Mouse (Mus musculus): ENCODE measurements around the gene Lnpep. TPM values are rescaled to one million over a fixed set of nuclear protein-coding genes. Genes with fewer than 3 reads are reported as not detected.
"Not testable (repeated sequence)": the region's sequence is repeated elsewhere in the genome, so short reads cannot be mapped to it uniquely, and the experiment has no call there.

The Lnpep gene
- polyA plus RNA-seq, 1 experiment from 2014 or later, result 11.3 TPM

- no peak for ATAC-seq (replicated peaks; ENCODE audit: low FRiP score, low TSS enrichment, low read depth)
- no peak for DNase-seq (ENCODE audit: low spot score)
- H3K4me1 ChIP-seq (replicated peaks; ENCODE audit: control insufficient read depth, insufficient read depth, low read length), result no peaks in the 10 kb centered on the region
Observed at GRCm38 (mm10) chr17:17631985-17632384, 7.1 kb upstream of the Lnpep start.

GRCm38 (mm10) chr17:17628237-17628879 lies 3.5 kb upstream of the Lnpep start:
- DNase-seq (ENCODE audit: low spot score); ATAC-seq (replicated peaks; ENCODE audit: low FRiP score, low TSS enrichment, low read depth); H3K9me3 ChIP-seq (ENCODE audit: control insufficient read depth, low read length); H3K4me3 ChIP-seq (ENCODE audit: low read depth, low read length); H3K27ac ChIP-seq (ENCODE audit: low read depth); H3K36me3 ChIP-seq (ENCODE audit: control insufficient read depth, insufficient read depth, low read length); H3K4me2 ChIP-seq (ENCODE audit: low read length); H3K27me3 ChIP-seq (replicated peaks; ENCODE audit: control insufficient read depth, insufficient read depth, low read length); H3K4me1 ChIP-seq (replicated peaks; ENCODE audit: control insufficient read depth, insufficient read depth, low read length); H3K9ac ChIP-seq (ENCODE audit: low read length): not testable (repeated sequence)
- 95% methylated on average over 7 of the region's 7 CpGs for WGBS

More at GRCm38 (mm10) chr17:17631985-17632384, 7.1 kb upstream of the Lnpep start:
- Histone ChIP-seq H3K27ac (ENCODE audit: low read depth) (no peak overlapping the region), H3K4me3 (ENCODE audit: low read depth, low read length) (no peak overlapping the region), H3K9ac (ENCODE audit: low read length) (no peak overlapping the region), H3K9me3 (ENCODE audit: control insufficient read depth, low read length) (0 out of 2 replicates have a peak, but pooled peaks cover 2% of the 10 kb centered on the region), H3K36me3 (ENCODE audit: control insufficient read depth, insufficient read depth, low read length) (no peaks in the 10 kb centered on the region), H3K4me2 (ENCODE audit: low read length) (no peak overlapping the region), H3K27me3 (replicated peaks; ENCODE audit: control insufficient read depth, insufficient read depth, low read length) (no peaks in the 10 kb centered on the region)

GRCm38 (mm10) chr17:17627558-17627957 lies 2.7 kb upstream of the Lnpep start:
- no peak overlapping the region for H3K27ac ChIP-seq (ENCODE audit: low read depth)
- no peaks in the 10 kb centered on the region for H3K36me3 ChIP-seq (ENCODE audit: control insufficient read depth, insufficient read depth, low read length)
- WGBS, result 81% methylated on average over 2 of the region's 2 CpGs
- no peak for ATAC-seq (replicated peaks; ENCODE audit: low FRiP score, low TSS enrichment, low read depth)
- H3K4me3 ChIP-seq (ENCODE audit: low read depth, low read length), result no peak overlapping the region
- no peak for DNase-seq (ENCODE audit: low spot score)
- no peaks in the 10 kb centered on the region for H3K27me3 ChIP-seq (replicated peaks; ENCODE audit: control insufficient read depth, insufficient read depth, low read length)
- no peaks in the 10 kb centered on the region for H3K9me3 ChIP-seq (ENCODE audit: control insufficient read depth, low read length)
- H3K9ac ChIP-seq (ENCODE audit: low read length), result no peak overlapping the region
- peaks cover 12% of the 10 kb centered on the region; the same call in 1 of the 2 replicates for H3K4me1 ChIP-seq (replicated peaks; ENCODE audit: control insufficient read depth, insufficient read depth, low read length)
- H3K4me2 ChIP-seq (ENCODE audit: low read length), result no peak overlapping the region

- Histone ChIP-seq H3K27ac (ENCODE audit: low read depth) (peak overlapping the region; percentile 100), H3K4me1 (replicated peaks; ENCODE audit: control insufficient read depth, insufficient read depth, low read length) (peaks cover 12% of the 10 kb centered on the region; the same call in 1 of the 2 replicates), H3K4me2 (ENCODE audit: low read length) (peak overlapping the region; percentile 76), H3K36me3 (ENCODE audit: control insufficient read depth, insufficient read depth, low read length) (no peaks in the 10 kb centered on the region), H3K27me3 (replicated peaks; ENCODE audit: control insufficient read depth, insufficient read depth, low read length) (no peaks in the 10 kb centered on the region), H3K4me3 (ENCODE audit: low read depth, low read length) (peak overlapping the region; percentile 87), H3K9me3 (ENCODE audit: control insufficient read depth, low read length) (no peaks in the 10 kb centered on the region), H3K9ac (ENCODE audit: low read length) (peak overlapping the region; percentile 96)
- DNase-seq (ENCODE audit: low spot score), result no peak
- 38% methylated on average over 7 of the region's 7 CpGs for WGBS
- no peak for ATAC-seq (replicated peaks; ENCODE audit: low FRiP score, low TSS enrichment, low read depth)
Observed at GRCm38 (mm10) chr17:17625887-17626679, 1.2 kb upstream of the Lnpep start.

GRCm38 (mm10) chr17:17624421-17624956 lies 361 bp downstream of the Lnpep start:
- Histone ChIP-seq H3K36me3 (ENCODE audit: control insufficient read depth, insufficient read depth, low read length) (no peaks in the 10 kb centered on the region), H3K27ac (ENCODE audit: low read depth) (peak overlapping the region; percentile 100), H3K4me1 (replicated peaks; ENCODE audit: control insufficient read depth, insufficient read depth, low read length) (peaks cover 12% of the 10 kb centered on the region; the same call in 1 of the 2 replicates), H3K27me3 (replicated peaks; ENCODE audit: control insufficient read depth, insufficient read depth, low read length) (no peaks in the 10 kb centered on the region), H3K4me3 (ENCODE audit: low read depth, low read length) (peak overlapping the region; percentile 87), H3K9ac (ENCODE audit: low read length) (peak overlapping the region; percentile 96), H3K9me3 (ENCODE audit: control insufficient read depth, low read length) (no peaks in the 10 kb centered on the region), H3K4me2 (ENCODE audit: low read length) (peak overlapping the region; percentile 76)
- peak; percentile 98 for ATAC-seq (replicated peaks; ENCODE audit: low FRiP score, low TSS enrichment, low read depth)
- DNase-seq (ENCODE audit: low spot score), result peak; percentile 92
- under 1% methylated on average over 51 of the region's 51 CpGs for WGBS

- H3K27ac ChIP-seq (ENCODE audit: low read depth), result peak overlapping the region; percentile 100
- H3K4me1 ChIP-seq (replicated peaks; ENCODE audit: control insufficient read depth, insufficient read depth, low read length), result peaks cover 12% of the 10 kb centered on the region; the same call in 1 of the 2 replicates
- DNase-seq (ENCODE audit: low spot score) (peak; percentile 79), ATAC-seq (replicated peaks; ENCODE audit: low FRiP score, low TSS enrichment, low read depth) (peak; percentile 7)
- H3K27me3 ChIP-seq (replicated peaks; ENCODE audit: control insufficient read depth, insufficient read depth, low read length), result no peaks in the 10 kb centered on the region
- H3K4me3 ChIP-seq (ENCODE audit: low read depth, low read length), result peak overlapping the region; percentile 87
- no peaks in the 10 kb centered on the region for H3K9me3 ChIP-seq (ENCODE audit: control insufficient read depth, low read length)
- WGBS, result 2% methylated on average over 40 of the region's 42 CpGs
- peak overlapping the region; percentile 96 for H3K9ac ChIP-seq (ENCODE audit: low read length)
- no peaks in the 10 kb centered on the region for H3K36me3 ChIP-seq (ENCODE audit: control insufficient read depth, insufficient read depth, low read length)
- peak overlapping the region; percentile 76 for H3K4me2 ChIP-seq (ENCODE audit: low read length)
Observed at GRCm38 (mm10) chr17:17623890-17624420, 895 bp downstream of the Lnpep start.

GRCm38 (mm10) chr17:17623221-17623889 lies 1.5 kb downstream of the Lnpep start:
- peak overlapping the region; percentile 100 for H3K27ac ChIP-seq (ENCODE audit: low read depth)
- peak overlapping the region; percentile 76 for H3K4me2 ChIP-seq (ENCODE audit: low read length)
- DNase-seq (ENCODE audit: low spot score) (no peak), ATAC-seq (replicated peaks; ENCODE audit: low FRiP score, low TSS enrichment, low read depth) (no peak)
- H3K27me3 ChIP-seq (replicated peaks; ENCODE audit: control insufficient read depth, insufficient read depth, low read length), result no peaks in the 10 kb centered on the region
- H3K36me3 ChIP-seq (ENCODE audit: control insufficient read depth, insufficient read depth, low read length), result no peaks in the 10 kb centered on the region
- H3K4me1 ChIP-seq (replicated peaks; ENCODE audit: control insufficient read depth, insufficient read depth, low read length), result peaks cover 12% of the 10 kb centered on the region; the same call in 1 of the 2 replicates
- H3K9ac ChIP-seq (ENCODE audit: low read length), result peak overlapping the region; percentile 96
- no peaks in the 10 kb centered on the region for H3K9me3 ChIP-seq (ENCODE audit: control insufficient read depth, low read length)
- 6% methylated on average over 7 of the region's 7 CpGs for WGBS
- H3K4me3 ChIP-seq (ENCODE audit: low read depth, low read length), result peak overlapping the region; percentile 87

- 100% methylated on average over 1 of the region's 1 CpGs for WGBS
- Histone ChIP-seq H3K9ac (ENCODE audit: low read length) (no peak overlapping the region), H3K27ac (ENCODE audit: low read depth) (no peak overlapping the region), H3K4me3 (ENCODE audit: low read depth, low read length) (no peak overlapping the region), H3K27me3 (replicated peaks; ENCODE audit: control insufficient read depth, insufficient read depth, low read length) (no peaks in the 10 kb centered on the region), H3K4me2 (ENCODE audit: low read length) (peak overlapping the region; percentile 76; the same call in 1 of the 2 replicates), H3K4me1 (replicated peaks; ENCODE audit: control insufficient read depth, insufficient read depth, low read length) (peaks cover 14% of the 10 kb centered on the region; the same call in 1 of the 2 replicates), H3K9me3 (ENCODE audit: control insufficient read depth, low read length) (no peaks in the 10 kb centered on the region), H3K36me3 (ENCODE audit: control insufficient read depth, insufficient read depth, low read length) (no peaks in the 10 kb centered on the region)
- DNase-seq (ENCODE audit: low spot score), result no peak
- ATAC-seq (replicated peaks; ENCODE audit: low FRiP score, low TSS enrichment, low read depth), result no peak
Observed at GRCm38 (mm10) chr17:17622576-17622975, 2.3 kb downstream of the Lnpep start.
